Mouse (Mus musculus) midbrain, embryonic 11.5 days (tissue): ENCODE measurements around the gene Miip. TPM values are rescaled to one million over a fixed set of nuclear protein-coding genes. Genes with fewer than 3 reads are reported as not detected.
A peak's percentile ranks its signal among the peaks of the same experiment; 100 is the strongest.

Source experiments
- ATAC-seq: fragments of 200-750 bp; cut with Nextera tagmentation; 2 replicates; pipeline ENCODE4 v1.8.0; 2017; ENCODE audit warnings: moderate TSS enrichment, moderate library complexity; ENCODE audit not compliant: low FRiP score
- DNase-seq: peaks from one replicate; pipeline ENCODE4 v3.0.0; 2015; ENCODE audit warnings: low spot score; ENCODE audit errors: missing footprints
- H3K27ac ChIP-seq: fragments of 300-500 bp; sonication (generic); 2 replicates; pipeline ENCODE4 v1.5.1; 2014; ENCODE audit warnings: low read depth, low read length
- H3K27me3 ChIP-seq: fragments of 300-500 bp; sonication (generic); 2 replicates; pipeline ENCODE4 v1.6.1; 2014; ENCODE audit warnings: mild to moderate bottlenecking, low read length, moderate library complexity, mixed read lengths; ENCODE audit not compliant: control insufficient read depth, insufficient read depth
- H3K36me3 ChIP-seq: fragments of 300-500 bp; sonication (generic); 2 replicates; pipeline ENCODE4 v1.6.1; 2014; ENCODE audit warnings: mild to moderate bottlenecking, low read length, moderate library complexity, mixed read lengths; ENCODE audit not compliant: control insufficient read depth, insufficient read depth
- H3K4me1 ChIP-seq: fragments of 300-500 bp; sonication (generic); 2 replicates; pipeline ENCODE4 v1.6.1; 2014; ENCODE audit warnings: low read length; ENCODE audit not compliant: control insufficient read depth, insufficient read depth
- H3K4me2 ChIP-seq: fragments of 300-500 bp; sonication (generic); 2 replicates; pipeline ENCODE4 v1.6.1; 2014; ENCODE audit warnings: mild to moderate bottlenecking, moderate library complexity
- H3K4me3 ChIP-seq: fragments of 300-500 bp; sonication (generic); 2 replicates; pipeline ENCODE4 v1.5.1; 2014; ENCODE audit warnings: low read depth, low read length
- H3K9ac ChIP-seq: fragments of 300-500 bp; sonication (generic); 2 replicates; pipeline ENCODE4 v1.6.1; 2014; ENCODE audit warnings: low read length
- H3K9me3 ChIP-seq: fragments of 300-500 bp; sonication (generic); 2 replicates; pipeline ENCODE4 v1.6.1; 2016; ENCODE audit warnings: low read length; ENCODE audit not compliant: control insufficient read depth
- WGBS: fragments of 180-500 bp; shearing (Covaris S2); extraction: QIAGEN DNeasy Blood & Tissue Kit; methylation state at CpG from one replicate; pipeline ENCODE4 v1.1.7; 2014; 5-methylcytosine and 5-hydroxymethylcytosine counted together
- polyA plus RNA-seq: library from polyadenylated mRNA; unstranded; fragments of >200 nt; fragmentation: Nextera tagmentation; extraction: Ambion mirVana; gene quantifications from 2 replicates; pipeline ENCODE4 v1.2.1, GENCODE M21; 2014

Miip gene
- polyA plus RNA-seq, 1 experiment from 2014 or later, result 39.2 TPM

DNA sequence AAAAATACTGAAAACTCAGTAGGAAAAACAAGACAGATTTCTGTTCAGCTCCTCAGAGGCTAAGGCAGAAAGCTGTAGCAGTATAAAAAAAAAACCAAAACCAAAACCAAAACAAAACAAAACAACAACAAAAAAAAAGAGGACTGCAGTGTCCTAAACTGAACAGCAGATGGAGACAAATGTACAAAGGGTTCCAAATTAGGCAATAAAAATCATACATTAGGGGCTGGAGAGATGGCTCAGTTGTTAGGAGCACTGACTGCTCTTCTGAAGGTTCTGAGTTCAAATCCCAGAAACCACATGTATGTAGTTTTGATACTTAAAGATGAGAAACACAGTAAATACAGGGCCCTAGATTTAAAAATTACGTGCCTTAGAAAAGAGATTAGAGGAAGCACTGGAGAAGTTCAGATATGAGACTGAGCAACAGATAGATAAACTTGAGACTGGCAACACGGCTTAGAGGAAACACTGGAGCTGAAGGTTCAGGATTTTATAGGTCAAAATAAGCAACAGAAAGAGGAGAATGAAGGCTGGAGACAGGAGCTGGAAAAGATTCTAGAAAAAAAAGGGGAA lies 53.9 kb downstream of the Miip start:
- WGBS, result 80% methylated on average over 2 of the region's 2 CpGs
- Histone ChIP-seq H3K4me3 (no peak overlapping the region), H3K9ac (no peak overlapping the region), H3K4me2 (no peak overlapping the region), H3K27me3 (no peaks in the 10 kb centered on the region), H3K36me3 (no peaks in the 10 kb centered on the region), H3K27ac (no peak overlapping the region), H3K4me1 (no peaks in the 10 kb centered on the region), H3K9me3 (no peaks in the 10 kb centered on the region)
- no peak for DNase-seq
- no peak for ATAC-seq

DNA sequence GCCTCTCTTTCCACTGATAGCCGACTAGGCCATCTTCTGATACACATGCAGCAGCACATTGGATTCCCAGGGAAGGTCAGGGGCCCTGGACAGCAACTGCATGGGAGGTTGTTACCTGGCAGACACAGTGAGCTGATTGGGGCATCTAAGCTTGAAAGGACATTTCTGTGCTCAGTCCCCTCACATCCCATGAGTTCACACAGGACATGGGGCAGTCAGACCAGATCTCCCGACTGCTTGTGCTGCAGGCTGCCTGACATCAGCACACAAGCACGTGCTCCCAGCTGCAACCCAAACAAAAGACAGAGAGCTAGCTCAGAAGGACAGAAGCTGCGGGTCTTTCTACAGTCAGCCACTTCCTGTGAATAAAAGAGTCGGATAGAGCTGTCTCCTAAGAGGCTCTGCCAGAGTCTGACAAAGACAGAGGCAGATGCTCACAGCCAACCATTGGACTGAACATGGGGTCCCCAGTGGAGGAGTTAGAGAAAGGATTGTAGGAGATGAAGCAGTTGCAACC lies 55.3 kb downstream of the Miip start:
- Histone ChIP-seq H3K27ac (no peak overlapping the region), H3K9ac (no peak overlapping the region), H3K4me3 (no peak overlapping the region), H3K36me3 (no peaks in the 10 kb centered on the region), H3K27me3 (no peaks in the 10 kb centered on the region), H3K4me1 (no peaks in the 10 kb centered on the region; the same call in 1 of the 2 replicates), H3K9me3 (no peaks in the 10 kb centered on the region), H3K4me2 (no peak overlapping the region)
- WGBS, result 52% methylated on average over 5 of the region's 5 CpGs
- no peak for DNase-seq
- 0 out of 2 replicates have a peak, but pooled peaks have one; percentile 14 for ATAC-seq

Other genes with a start within 250 kb of the Miip start
- 2.8 and 3.1 TPM in 2 replicates for gene Zfp979, start 226.3 kb downstream of the Miip start, polyA plus RNA-seq
- not detected in 2 replicates for gene Zfp534, start 166.3 kb downstream of the Miip start, polyA plus RNA-seq
- gene Zfp984, start 59.0 kb downstream of the Miip start, polyA plus RNA-seq, result 8.9 and 9.2 TPM in 2 replicates
- gene Zfp933, start 20.4 kb downstream of the Miip start, polyA plus RNA-seq, result 5.6 and 7.4 TPM in 2 replicates
- 15.2 and 15.7 TPM in 2 replicates for gene Fv1, start 163 bp upstream of the Miip start, polyA plus RNA-seq
- 36.8 and 42.4 TPM in 2 replicates for gene Mfn2, start 35.9 kb upstream of the Miip start, polyA plus RNA-seq
- gene Plod1, start 68.0 kb upstream of the Miip start, polyA plus RNA-seq, result 24.2 and 25.8 TPM in 2 replicates
- 14.3 and 15.3 TPM in 2 replicates for gene 2510039O18Rik, start 72.1 kb upstream of the Miip start, polyA plus RNA-seq
- gene Nppb, start 117.0 kb upstream of the Miip start, polyA plus RNA-seq, result 0.23 and 0.29 TPM in 2 replicates
- 0.51 and 0.68 TPM in 2 replicates for gene Nppa, start 131.9 kb upstream of the Miip start, polyA plus RNA-seq
- 19.2 and 20.2 TPM in 2 replicates for gene Clcn6, start 170.0 kb upstream of the Miip start, polyA plus RNA-seq
- gene Mthfr, start 170.3 kb upstream of the Miip start, polyA plus RNA-seq, result 17.8 and 18.9 TPM in 2 replicates
- gene Agtrap, start 219.2 kb upstream of the Miip start, polyA plus RNA-seq, result 11.7 TPM in 2 replicates